Mouse (Mus musculus): ENCODE measurements around the gene Vmn1r45. TPM values are rescaled to one million over a fixed set of nuclear protein-coding genes. Genes with fewer than 3 reads are reported as not detected.

Gene Vmn1r45
- polyA plus RNA-seq, 1 experiment from 2014 or later: not detected

Other genes with a start within 250 kb of the Vmn1r45 start
- not detected in 2 replicates for gene Vmn1r40, start 233.1 kb downstream of the Vmn1r45 start, polyA plus RNA-seq (2014; fragmentation: Nextera tagmentation; extraction: Ambion mirVana)
- gene Vmn1r41, start 199.8 kb downstream of the Vmn1r45 start, polyA plus RNA-seq (2014; fragmentation: Nextera tagmentation; extraction: Ambion mirVana): not detected in 2 replicates
- gene Vmn1r42, start 64.2 kb downstream of the Vmn1r45 start, polyA plus RNA-seq (2014; fragmentation: Nextera tagmentation; extraction: Ambion mirVana): not detected in 2 replicates
- not detected in 2 replicates for gene Vmn1r43, start 64.2 kb downstream of the Vmn1r45 start, polyA plus RNA-seq (2014; fragmentation: Nextera tagmentation; extraction: Ambion mirVana)
- gene Vmn1r44, start 56.9 kb downstream of the Vmn1r45 start, polyA plus RNA-seq (2014; fragmentation: Nextera tagmentation; extraction: Ambion mirVana): not detected in 2 replicates
- not detected in 2 replicates for gene Vmn1r46, start 28.7 kb upstream of the Vmn1r45 start, polyA plus RNA-seq (2014; fragmentation: Nextera tagmentation; extraction: Ambion mirVana)
- not detected in 2 replicates for gene Vmn1r47, start 75.5 kb upstream of the Vmn1r45 start, polyA plus RNA-seq (2014; fragmentation: Nextera tagmentation; extraction: Ambion mirVana)
- not detected in 2 replicates for gene Vmn1r48, start 96.2 kb upstream of the Vmn1r45 start, polyA plus RNA-seq (2014; fragmentation: Nextera tagmentation; extraction: Ambion mirVana)
- gene Vmn1r49, start 137.9 kb upstream of the Vmn1r45 start, polyA plus RNA-seq (2014; fragmentation: Nextera tagmentation; extraction: Ambion mirVana): not detected in 2 replicates
- gene Vmn1r50, start 160.8 kb upstream of the Vmn1r45 start, polyA plus RNA-seq (2014; fragmentation: Nextera tagmentation; extraction: Ambion mirVana): not detected in 2 replicates
- 0.07 TPM in 1 of 2 replicates, not detected in the other for gene Vmn1r51, start 182.0 kb upstream of the Vmn1r45 start, polyA plus RNA-seq (2014; fragmentation: Nextera tagmentation; extraction: Ambion mirVana)
- 0.09 TPM in 1 of 2 replicates, not detected in the other for gene Vmn1r52, start 234.2 kb upstream of the Vmn1r45 start, polyA plus RNA-seq (2014; fragmentation: Nextera tagmentation; extraction: Ambion mirVana)